Mouse (Mus musculus) WW6 (cell line): ENCODE results near the gene Tex50.
"Not testable (repeated sequence)": the region's sequence is repeated elsewhere in the genome, so short reads cannot be mapped to it uniquely, and the experiment has no call there.

Experiments
- DNase-seq: peaks from one replicate; pipeline ENCODE4 v3.0.0-alpha.2; 2013; ENCODE audit warnings: low read depth, low spot score

The Tex50 gene

DNA sequence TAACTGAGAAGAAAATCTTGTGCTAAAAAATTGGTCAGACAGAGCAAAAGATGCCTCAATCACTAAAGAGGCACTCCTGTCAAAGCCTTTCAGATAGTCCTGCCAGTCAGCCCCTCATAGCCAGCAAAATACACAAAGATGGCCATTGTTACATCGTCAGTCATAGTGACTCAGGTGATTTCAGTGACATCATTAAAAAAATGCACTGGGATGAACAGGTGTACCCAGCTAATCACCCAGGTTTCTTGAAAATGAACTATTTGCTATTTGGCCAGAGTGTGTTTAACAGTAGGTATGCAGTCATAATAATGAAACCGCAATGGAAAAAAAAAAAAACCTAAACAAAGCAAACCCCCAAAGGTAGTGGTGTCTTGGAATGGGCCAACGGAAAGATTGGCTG, at the start of gene Tex50:
Tex50 (minus strand) TSS at position 101 of the 400 bp plus-strand sequence.
- DNase-seq: no peak

GRCm38 (mm10) chr1:161199856-161200255, 40.7 kb upstream of the Tex50 start:
- DNase-seq: peak; percentile 26

DNA sequence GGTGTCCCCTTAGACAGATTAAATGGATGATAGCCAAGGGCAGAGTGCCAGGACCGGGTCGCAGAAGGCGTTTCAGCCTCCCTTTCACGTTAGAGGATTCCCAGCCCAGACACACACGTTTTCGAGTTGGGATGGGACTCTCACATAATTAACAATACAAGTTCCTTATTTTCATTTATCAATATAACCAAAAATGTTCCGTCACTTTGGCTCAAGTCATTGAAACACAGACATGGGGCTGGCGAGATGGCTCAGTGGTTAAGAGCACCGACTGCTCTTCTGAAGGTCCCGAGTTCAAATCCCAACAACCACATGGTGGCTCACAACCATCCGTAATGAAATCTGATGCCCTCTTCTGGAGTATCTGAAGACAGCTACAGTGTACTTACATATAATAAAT, 37.2 kb upstream of the Tex50 start:
- not testable (repeated sequence) for DNase-seq

DNA sequence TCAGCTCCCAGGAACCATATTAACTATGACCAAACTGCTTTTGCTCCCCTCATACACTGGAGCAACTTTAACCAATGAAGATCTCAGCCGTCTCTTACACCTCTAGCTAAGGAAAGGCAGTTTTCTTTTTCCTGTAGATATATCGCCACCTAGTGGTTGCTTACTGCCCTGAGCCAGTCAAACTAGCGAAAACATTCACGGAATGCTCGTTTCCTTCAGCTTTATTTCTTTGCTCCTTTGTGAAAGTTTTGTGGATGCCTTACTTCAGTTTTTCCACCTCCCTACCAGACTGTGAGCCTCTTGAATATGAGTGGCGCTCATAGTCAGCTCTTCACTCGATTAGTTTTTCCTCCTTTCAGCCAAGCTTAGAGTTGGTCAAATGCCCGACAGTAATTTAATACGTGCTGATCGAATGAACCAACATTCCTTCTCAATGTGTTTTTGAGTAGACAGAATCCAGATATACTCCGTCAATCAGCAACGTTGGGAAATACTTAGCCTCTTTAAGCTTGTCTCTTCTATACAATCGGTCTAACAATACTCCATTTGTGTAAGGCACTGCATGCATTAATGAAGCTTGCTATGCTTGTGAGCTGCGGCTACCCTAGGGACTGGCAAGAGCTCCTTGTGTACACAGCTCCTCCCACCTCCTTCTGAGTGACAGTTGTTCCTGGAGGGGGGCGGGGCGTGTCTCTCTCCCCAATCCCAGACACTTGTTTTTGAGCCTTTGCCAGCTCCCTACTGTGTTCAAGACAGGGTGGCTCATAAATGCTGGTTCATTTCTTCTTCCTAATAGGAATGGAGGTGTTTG, 36.6 kb upstream of the Tex50 start:
- DNase-seq: peak; percentile 64

DNA sequence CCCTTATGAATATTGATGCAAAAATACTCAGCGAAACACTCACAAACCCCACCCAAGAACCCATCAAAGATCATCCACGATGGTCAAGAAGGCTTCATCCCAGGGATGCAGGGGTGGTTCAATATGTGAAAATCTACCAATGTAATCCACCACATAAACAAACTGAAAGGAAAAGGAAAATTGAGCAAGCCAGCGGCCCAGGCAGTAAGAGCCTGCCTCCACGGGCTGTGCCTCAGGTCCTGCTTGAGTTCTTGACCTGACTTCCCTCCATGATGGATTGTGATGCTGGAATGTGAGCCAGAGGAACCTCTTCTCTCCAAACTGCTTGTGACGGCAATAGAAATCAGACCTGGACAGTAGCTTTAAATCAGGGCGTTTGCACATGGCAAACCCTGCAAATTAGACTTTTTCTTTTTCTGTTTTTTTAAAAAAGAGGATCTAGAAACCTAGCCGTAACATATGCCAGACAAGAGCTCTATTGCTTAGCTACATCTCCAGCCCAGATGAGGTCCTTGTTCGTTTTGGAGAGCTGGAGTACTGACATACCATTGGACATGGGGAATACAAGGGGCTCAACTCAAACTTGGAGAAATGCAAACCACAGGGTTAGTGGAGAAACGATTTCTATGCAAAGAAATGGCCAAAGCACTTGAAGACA, 31.3 kb upstream of the Tex50 start:
- DNase-seq: no peak

- no peak for DNase-seq
Observed at GRCm38 (mm10) chr1:161185431-161185830, 26.3 kb upstream of the Tex50 start.

GRCm38 (mm10) chr1:161183677-161184076, 24.6 kb upstream of the Tex50 start:
- no peak for DNase-seq

DNA sequence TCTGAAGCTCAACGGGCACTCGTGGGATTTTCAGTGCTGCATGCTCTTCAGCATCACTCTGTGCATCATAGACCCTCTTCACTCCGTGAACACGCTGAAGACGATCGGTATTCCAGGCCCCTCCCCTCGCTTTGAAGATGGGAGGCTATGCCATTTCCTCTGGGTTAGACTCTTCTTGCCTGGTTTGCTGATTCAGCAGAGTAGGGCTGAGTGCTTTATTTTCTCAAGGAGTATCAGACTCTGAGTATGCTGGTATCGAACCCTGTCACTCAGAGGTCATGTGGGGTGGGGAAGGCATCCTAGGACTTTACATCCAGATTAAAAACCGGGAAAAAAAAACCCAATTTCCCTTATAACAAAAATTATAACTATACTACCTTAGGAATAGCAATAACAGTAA, 23.3 kb upstream of the Tex50 start:
- DNase-seq: no peak

GRCm38 (mm10) chr1:161180674-161181073, 21.6 kb upstream of the Tex50 start:
- peak; percentile 65 for DNase-seq

DNA sequence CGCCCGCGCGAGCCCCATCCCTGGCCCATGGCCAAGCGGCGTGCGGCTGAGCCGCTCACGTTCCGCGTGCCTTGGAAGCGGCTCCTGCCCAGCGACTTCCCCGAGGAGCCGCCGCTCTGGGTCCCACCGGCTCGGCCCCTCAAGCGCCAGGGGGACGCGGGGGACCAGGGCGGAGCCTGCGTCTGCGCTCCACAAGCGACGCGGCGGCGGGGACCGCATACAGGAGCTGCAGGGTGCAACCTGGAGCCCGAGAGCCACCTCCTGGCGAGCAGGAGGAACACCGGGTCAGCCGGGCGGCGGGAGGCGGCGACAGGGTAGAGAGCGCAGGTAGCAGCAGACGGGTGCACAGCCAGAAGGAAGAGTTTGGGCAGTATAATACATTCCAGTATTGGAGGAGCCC, 11.5 kb upstream of the Tex50 start:
- peak; percentile 78 for DNase-seq

GRCm38 (mm10) chr1:161160266-161160665, 1.2 kb upstream of the Tex50 start:
- DNase-seq: peak; percentile 73

GRCm38 (mm10) chr1:161156546-161156945, 2.6 kb downstream of the Tex50 start:
- no peak for DNase-seq

- DNase-seq: no peak
Observed at GRCm38 (mm10) chr1:161151098-161151497, 8.0 kb downstream of the Tex50 start.

- DNase-seq: no peak
Observed at GRCm38 (mm10) chr1:161147888-161148287, 11.2 kb downstream of the Tex50 start.

- not testable (repeated sequence) for DNase-seq
Observed at GRCm38 (mm10) chr1:161145611-161146010, 13.5 kb downstream of the Tex50 start.

- no peak for DNase-seq
Observed at GRCm38 (mm10) chr1:161143216-161143615, 15.9 kb downstream of the Tex50 start.

- peak; percentile 73 for DNase-seq
Observed at GRCm38 (mm10) chr1:161142531-161143159, 16.5 kb downstream of the Tex50 start, which contains the start of gene Ankrd45. Gene Ankrd45 (plus strand): TSS chr1:161142691.

DNA sequence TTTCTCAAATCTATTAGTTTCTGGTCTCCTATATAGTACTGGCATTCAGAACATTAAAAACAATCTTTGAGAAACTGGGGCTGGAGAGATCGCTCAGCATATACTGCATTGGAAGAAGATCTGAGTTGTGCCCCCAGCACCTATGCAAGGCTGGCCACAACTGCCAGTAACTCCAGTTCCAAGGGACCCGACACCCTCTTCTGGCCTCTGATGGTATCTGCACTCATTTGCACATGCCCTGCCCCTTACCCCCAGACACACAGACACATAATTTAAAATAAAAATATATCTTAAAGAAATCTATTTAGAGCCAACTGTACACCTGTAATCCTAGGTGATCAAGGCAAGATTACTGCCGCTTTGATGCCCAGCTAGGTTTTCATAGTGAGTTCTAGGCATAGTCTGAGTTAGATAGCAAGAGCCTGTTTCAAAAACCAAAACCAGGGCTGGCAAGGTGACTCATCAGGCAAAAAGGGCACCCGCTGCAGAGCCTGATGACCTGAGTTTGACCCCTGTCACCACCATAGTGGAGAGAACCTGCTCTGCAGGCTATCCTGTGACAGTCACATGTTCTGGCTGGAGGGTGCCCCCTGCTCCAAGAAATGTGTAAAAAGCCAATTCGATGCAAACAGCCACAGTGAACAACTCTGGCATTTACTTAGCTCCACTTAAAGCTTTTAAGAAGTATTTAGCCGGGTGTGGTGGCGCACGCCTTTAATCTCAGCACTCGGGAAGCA, 18.9 kb downstream of the Tex50 start:
- peak; percentile 49 for DNase-seq

DNA sequence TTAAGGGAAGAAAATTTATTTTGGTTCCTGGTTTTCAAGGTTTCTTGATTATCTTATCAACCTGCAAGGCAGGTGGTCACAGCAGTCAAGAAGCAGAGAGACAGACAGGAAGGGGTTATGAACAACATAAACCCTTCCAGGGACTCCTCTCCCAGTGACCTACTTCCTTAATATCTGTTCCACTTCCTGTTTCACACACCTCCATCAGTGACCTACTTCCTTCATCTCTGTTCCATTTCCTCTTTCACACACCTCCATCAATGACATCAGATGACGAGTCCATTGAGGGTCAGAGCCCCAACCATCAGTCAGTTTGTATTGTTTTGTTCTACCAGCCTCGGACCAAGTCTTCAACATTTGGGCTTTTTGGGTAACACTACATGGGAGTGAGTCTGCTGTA, 19.6 kb downstream of the Tex50 start:
- DNase-seq: no peak

- DNase-seq: peak; percentile 82
Observed at GRCm38 (mm10) chr1:161130726-161131664, 28.1 kb downstream of the Tex50 start, which contains the start of gene Klhl20. Gene Klhl20 (minus strand): TSS chr1:161131511.

DNA sequence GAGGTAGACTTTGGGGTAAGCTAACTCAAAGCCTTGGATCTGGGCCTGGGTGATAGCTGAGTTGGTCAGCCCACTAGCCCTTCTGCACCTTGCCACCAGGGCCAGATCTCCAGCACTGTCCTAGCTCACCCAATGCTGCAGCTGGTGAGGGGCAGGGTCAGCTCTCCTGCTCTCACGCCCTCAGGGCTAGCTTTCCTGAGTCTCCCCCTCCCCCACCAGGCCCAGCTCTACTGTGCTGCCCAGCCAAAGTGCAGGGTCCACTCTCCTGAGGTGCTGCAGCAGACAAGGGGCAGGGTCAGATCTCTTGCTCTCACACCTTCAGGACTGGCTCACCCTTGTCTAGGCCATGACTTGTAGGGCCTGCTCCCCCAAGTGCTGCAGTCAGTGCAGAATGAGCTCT, 32.7 kb downstream of the Tex50 start:
- no peak for DNase-seq
